Mouse (Mus musculus) cerebellum, postnatal 4 days (tissue): ENCODE measurements around the gene Pola1.

Experiments
- DNase-seq, 2 experiments: peaks; one replicate each; pipeline ENCODE4 v3.0.0; 2022; ENCODE audit warnings: low spot score in 2 of 2, mixed read lengths in 1 of 2

Gene Pola1

GRCm38 (mm10) chrX:93631657-93632449 lies at the start of gene Pola1:
Gene Pola1, minus strand, starts transcription at chrX:93632155.
- DNase-seq: peak; percentile 52 to 80

DNA sequence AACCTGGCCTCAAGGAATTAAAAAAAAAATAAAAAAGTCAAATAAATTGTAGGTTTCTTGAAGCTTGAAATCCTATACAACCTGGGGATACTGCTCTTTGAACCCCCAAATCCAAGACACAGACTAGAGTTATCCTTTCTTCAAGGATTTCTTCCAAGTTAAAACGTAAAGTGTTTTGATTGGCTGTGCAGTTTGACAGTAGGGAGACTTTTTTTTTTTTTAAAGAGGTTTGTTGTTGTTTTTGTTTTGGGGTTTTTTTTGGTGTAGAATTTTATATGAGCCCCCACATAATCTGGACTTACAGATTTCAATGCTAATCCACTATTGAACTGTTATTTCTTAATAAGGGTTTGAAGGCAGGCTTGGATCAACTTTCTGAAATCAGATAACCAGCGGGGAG lies 44.3 kb upstream of the Pola1 start:
- no peak for DNase-seq

GRCm38 (mm10) chrX:93674836-93675795 lies 43.2 kb upstream of the Pola1 start:
- peak; percentile 21 to 34 for DNase-seq

DNA sequence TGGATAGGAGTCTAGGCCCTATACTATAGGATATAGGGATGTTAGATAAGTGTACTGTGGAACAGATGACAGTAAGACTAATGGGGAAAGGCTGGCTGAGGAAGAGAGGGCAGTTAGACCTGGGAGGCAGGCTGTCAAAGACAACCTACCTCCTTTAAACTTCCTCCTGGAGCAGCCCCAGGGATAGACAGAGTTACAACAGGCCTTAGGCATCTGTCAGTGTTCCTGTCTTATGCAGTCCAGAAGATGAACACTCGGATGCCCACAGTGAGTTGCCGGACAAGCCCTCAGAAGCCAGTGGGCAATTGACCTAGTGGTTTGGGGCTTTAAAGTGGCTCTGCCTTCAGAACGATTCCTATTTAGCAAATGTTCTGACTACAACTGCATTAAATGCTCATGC lies 42.5 kb upstream of the Pola1 start:
- no peak for DNase-seq

- DNase-seq: no peak
Observed at GRCm38 (mm10) chrX:93664787-93665186, 32.8 kb upstream of the Pola1 start.

- DNase-seq: no peak
Observed at GRCm38 (mm10) chrX:93663919-93664586, 32.1 kb upstream of the Pola1 start.

DNA sequence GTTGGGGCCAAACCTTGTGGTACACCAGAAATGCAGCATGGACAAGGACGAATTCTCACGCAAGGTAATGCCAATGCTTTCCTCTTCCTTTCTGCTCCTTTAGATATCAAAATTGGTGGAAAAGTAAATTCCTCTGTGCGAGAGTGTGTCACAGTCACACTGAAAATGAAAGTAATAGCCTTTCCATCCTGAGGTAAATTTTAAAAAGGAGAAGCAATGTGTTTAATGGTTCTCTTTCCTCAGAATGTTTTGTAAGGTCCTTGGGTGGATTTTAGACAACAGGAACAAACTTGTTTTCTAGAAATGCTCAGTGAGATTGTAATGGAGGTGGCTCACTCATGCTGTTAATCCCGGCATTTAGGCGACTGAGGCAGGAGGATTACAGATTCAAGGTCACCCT lies 23.2 kb upstream of the Pola1 start:
- DNase-seq: no peak

- DNase-seq: no peak
Observed at GRCm38 (mm10) chrX:93654218-93655002, 22.5 kb upstream of the Pola1 start, which contains the start of gene Pcyt1b. Gene Pcyt1b, plus strand, starts transcription at chrX:93654863.

DNA sequence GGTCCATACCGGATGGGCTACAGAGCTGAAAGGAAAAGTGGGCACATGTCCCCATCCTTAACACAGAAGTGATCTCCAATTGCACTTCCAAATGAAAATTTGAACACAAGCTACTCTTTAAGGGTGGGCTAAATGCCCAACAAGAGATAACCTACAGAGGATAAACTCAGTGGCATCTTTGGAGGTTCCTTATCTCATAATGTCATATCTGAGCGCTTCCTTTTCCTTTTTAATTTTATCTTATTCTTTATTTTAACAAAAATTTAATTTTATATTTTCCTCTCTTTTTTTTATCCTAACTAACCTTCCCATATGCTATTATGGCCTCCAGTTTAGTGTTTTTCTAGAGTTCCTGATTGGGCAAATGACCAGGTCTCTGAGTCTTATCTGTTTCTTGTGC lies 18.8 kb upstream of the Pola1 start:
- DNase-seq: no peak

- no peak for DNase-seq
Observed at GRCm38 (mm10) chrX:93644022-93644421, 12.1 kb upstream of the Pola1 start.

- DNase-seq: no peak
Observed at GRCm38 (mm10) chrX:93643600-93643999, 11.6 kb upstream of the Pola1 start.

GRCm38 (mm10) chrX:93634861-93635375 lies 3.0 kb upstream of the Pola1 start:
- no peak for DNase-seq

DNA sequence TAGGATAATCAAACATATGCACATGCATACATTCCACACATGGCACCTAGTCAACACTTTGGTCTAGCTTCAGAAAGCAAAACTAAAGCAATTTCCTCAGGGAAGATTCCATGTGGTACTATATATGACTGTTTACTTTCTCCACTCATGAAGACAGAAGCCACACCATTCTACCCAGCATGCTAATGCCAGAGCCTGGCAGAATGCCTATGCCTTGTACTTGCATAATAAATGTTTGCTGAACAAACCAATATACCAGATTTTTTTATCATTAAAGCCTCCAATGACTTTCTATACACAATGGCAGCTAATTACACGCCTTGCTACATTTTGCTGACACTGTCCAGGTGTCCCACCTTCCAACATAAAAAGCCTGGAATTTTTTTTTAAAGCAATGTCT lies 1.7 kb downstream of the Pola1 start:
- DNase-seq: peak in 1 of 2 experiments; percentile 2

- no peak for DNase-seq
Observed at GRCm38 (mm10) chrX:93602214-93602613, 29.7 kb downstream of the Pola1 start.

DNA sequence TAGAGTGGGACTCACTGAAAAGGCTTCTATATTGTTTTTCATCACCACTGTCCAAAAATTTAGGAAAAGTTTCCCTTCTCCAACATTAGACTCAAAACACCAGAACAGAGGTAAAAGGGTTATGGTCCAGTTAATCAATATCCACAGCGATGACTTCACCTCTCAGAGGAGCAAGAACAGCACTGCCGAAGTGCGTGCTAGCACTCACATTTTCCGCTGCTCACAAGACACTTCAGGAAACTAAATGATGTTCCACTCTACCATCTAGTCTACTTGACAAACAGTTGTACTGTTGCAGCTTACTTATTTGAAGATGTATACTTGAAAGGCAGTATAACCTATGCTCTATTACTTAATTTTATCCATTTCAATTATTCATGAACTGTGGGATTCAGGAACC lies 37.7 kb downstream of the Pola1 start:
- no peak for DNase-seq

DNA sequence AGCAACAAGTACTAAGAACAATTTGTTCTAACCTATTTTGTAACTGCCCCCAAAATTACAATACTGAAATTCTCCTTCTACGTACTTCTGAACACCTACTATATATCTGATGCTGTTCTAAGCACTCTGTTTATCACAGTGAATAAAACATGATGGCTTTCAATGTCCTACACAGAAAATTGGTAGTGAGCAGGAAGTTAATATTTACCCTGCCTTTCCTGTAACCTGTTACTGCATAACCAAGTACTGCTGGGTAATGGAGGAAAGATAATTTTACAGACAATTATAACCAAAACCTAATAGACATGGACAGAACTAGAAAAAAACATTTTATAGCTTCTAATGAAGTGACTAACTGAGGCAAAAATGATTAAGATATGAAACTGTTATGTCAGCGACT lies 51.0 kb downstream of the Pola1 start:
- no peak for DNase-seq

DNA sequence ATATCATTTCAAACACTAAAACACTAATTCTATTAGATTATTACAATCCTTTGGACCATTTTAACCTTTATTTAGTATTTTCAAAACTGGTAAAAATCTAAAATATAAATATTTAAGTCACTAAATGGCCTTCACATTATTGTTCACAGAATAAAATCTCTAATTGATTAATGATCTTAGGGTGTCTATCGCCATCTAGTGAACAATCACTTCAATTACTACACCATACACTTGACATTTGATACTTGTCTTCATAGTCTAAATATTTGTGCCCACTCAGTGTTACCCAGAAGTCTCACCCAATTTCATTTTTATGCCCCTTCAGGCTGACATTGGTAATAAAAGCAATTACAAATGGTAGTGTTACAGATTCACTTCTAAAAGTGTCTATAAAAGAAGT lies 74.8 kb downstream of the Pola1 start:
- no peak for DNase-seq

GRCm38 (mm10) chrX:93539779-93540178 lies 92.2 kb downstream of the Pola1 start:
- DNase-seq: no peak

- DNase-seq: no peak
Observed at GRCm38 (mm10) chrX:93502865-93503353, 129.0 kb downstream of the Pola1 start.

DNA sequence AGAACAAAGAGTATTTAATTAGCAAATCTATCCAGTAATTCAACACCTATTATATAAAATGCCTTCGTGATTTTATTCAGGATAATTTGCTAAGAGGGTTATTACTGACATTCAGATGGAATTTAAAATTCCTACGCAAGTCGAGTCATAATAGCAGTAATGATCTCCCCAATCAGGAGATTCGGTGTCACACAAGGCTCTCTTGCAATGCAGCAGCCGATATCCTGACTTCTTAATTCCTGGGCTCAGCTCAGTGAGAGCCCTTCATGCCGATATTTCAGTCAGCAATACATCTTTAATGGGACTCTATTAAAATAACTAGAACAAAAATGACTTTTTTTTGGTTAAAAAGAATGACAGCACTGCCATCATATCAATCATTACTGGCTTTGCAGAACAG lies 134.4 kb downstream of the Pola1 start:
- no peak for DNase-seq

DNA sequence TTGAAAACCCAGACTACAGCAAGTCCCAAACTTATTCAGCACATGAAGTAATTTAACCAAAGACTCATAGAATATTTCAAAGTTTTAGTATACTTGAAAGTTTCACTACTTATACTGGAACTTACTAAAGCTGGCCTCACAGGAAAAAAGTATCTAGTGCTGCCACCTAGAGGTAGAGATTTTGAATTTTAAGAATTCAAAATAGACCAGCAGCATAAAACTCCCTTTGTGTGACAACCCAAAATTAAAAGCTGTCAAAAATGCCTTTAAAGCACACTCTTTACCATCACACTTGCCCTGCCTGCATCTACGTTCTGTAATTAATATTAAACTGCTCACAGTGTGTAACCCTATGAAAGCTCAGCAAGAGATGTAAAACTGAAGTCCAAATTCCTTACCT lies 166.2 kb downstream of the Pola1 start:
- DNase-seq: no peak
